Mouse (Mus musculus) megakaryocyte, embryonic 14.5 days (primary cell): ENCODE measurements around the gene Tmem139.

Source experiments
- FLI1 ChIP-seq: IDR thresholded peaks from 2 replicates; pipeline ENCODE4 v1.6.1; 2012; ENCODE audit warnings: low read length, inconsistent platforms, mixed read lengths
- GATA1 ChIP-seq: IDR thresholded peaks from 3 replicates; pipeline ENCODE4 v1.6.1; 2012; ENCODE audit warnings: mixed read lengths, low read length, inconsistent platforms, borderline replicate concordance

DNA sequence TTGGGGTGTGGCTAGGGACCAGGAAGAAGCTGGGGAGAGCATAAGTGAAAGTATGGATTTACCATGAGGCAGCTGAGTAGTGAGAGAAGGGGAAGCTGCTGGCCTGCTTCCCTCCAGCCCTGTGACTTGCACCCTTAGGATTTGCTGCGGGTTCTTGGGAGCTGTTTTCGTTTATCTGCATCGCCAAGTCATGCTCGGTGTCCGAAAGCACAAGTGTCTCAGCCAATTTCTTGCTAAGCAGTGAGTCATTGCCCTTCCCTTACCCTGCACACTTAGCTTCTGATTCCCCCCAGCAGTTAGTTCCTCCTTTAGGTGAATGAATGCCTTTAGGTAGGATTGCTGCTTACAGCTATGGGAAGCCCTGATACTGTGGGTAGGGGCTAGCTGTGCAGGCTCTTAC is 37.6 kb downstream of the Tmem139 start:
- no peak for TF ChIP-seq GATA1
- TF ChIP-seq FLI1, result no peak
